Mouse (Mus musculus) intestine, postnatal 0 days (tissue): ENCODE results near the gene Pum3. TPM values are rescaled to one million over a fixed set of nuclear protein-coding genes. Genes with fewer than 3 reads are reported as not detected.

Experiments
- ATAC-seq: fragments of 200-750 bp; cut with Nextera tagmentation; 2 replicates; pipeline ENCODE4 v1.8.0; 2017; ENCODE audit warnings: mild to moderate bottlenecking, moderate TSS enrichment, moderate library complexity
- H3K27ac ChIP-seq: fragments of 300-500 bp; sonication (generic); 2 replicates; pipeline ENCODE4 v1.5.1; 2014; ENCODE audit warnings: mild to moderate bottlenecking, low read depth, low read length, moderate library complexity
- H3K27me3 ChIP-seq: fragments of 300-500 bp; sonication (generic); replicated peaks from 2 replicates; pipeline ENCODE4 v1.6.1; 2014; ENCODE audit warnings: low read length, mixed read lengths; ENCODE audit not compliant: control insufficient read depth, insufficient read depth
- H3K36me3 ChIP-seq: fragments of 300-500 bp; sonication (generic); 2 replicates; pipeline ENCODE4 v1.6.1; 2014; ENCODE audit warnings: mild to moderate bottlenecking, moderate library complexity; ENCODE audit not compliant: control insufficient read depth, insufficient read depth
- H3K4me1 ChIP-seq: fragments of 300-500 bp; sonication (generic); replicated peaks from 2 replicates; pipeline ENCODE4 v1.6.1; 2014; ENCODE audit warnings: antibody characterized with exemption, low read length, mixed read lengths; ENCODE audit not compliant: control insufficient read depth, insufficient read depth
- H3K4me2 ChIP-seq: fragments of 300-500 bp; sonication (generic); replicated peaks from 2 replicates; pipeline ENCODE4 v1.6.1; 2014; ENCODE audit warnings: low read depth, mild to moderate bottlenecking, moderate library complexity
- H3K4me3 ChIP-seq: fragments of 300-500 bp; sonication (generic); 2 replicates; pipeline ENCODE4 v1.5.1; 2014; ENCODE audit warnings: low read depth, low read length
- H3K9ac ChIP-seq: fragments of 300-500 bp; sonication (generic); 2 replicates; pipeline ENCODE4 v1.6.1; 2014; ENCODE audit warnings: mild to moderate bottlenecking, low read depth, low read length
- H3K9me3 ChIP-seq: fragments of 300-500 bp; sonication (generic); 2 replicates; pipeline ENCODE4 v1.6.1; 2016; ENCODE audit warnings: mixed run types; ENCODE audit not compliant: control insufficient read depth
- CTCF ChIP-seq: sonication (generic); IDR thresholded peaks from 2 replicates; pipeline ENCODE4 v1.5.1; 2016; ENCODE audit warnings: low read depth, mild to moderate bottlenecking, control low read depth, antibody characterized with exemption, moderate library complexity
- WGBS: fragments of 180-500 bp; shearing (Covaris S2); extraction: QIAGEN DNeasy Blood & Tissue Kit; methylation state at CpG from one replicate; pipeline ENCODE4 v1.1.7; 2014; 5-methylcytosine and 5-hydroxymethylcytosine counted together
- polyA plus RNA-seq: library from polyadenylated mRNA; unstranded; fragments of >200 nt; fragmentation: Nextera tagmentation; extraction: Ambion mirVana; gene quantifications from 2 replicates; pipeline ENCODE4 v1.2.1, GENCODE M21; 2015

The Pum3 gene
- polyA plus RNA-seq, 1 experiment from 2014 or later, result 34.4 TPM

DNA sequence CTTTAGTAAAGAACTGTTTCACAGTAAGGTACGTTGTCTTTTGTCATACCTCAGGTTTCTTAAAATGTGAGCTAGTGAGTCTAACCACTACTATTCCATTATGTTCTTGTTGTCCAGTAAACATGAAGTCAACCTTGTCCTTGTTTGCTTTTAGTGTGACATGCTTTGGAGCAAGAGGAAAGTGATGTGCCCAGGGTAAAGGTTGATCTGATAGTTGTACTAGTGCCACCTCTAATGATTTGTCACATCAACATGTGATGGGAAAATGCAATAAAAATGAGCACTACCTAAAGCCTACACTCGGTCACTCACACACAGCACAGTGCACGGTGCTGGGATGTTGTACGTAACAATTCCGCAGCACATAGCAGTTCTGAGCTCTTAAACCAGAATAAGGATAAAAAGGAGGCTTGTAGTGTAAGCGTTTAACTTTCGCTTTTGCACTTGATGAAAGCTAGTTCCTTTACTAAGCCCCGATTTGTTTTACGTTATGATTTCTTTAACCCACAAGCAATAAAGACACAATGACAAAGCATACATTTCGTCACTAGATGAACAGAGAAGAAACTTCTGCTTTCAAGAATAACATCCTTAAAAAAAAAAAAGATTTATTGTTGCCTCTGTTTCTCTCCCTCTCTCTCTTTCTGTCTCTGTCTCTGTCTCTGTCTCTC is 8.5 kb upstream of the Pum3 start:
- no peaks in the 10 kb centered on the region for H3K27me3 ChIP-seq
- 70% methylated on average over 10 of the region's 10 CpGs for WGBS
- no peak overlapping the region for H3K27ac ChIP-seq
- H3K9ac ChIP-seq, result no peak overlapping the region
- H3K4me1 ChIP-seq, result no peaks in the 10 kb centered on the region
- H3K36me3 ChIP-seq, result no peaks in the 10 kb centered on the region
- no peaks in the 10 kb centered on the region for H3K9me3 ChIP-seq
- no peak for TF ChIP-seq CTCF
- no peak for ATAC-seq
- H3K4me2 ChIP-seq, result no peak overlapping the region
- H3K4me3 ChIP-seq, result no peak overlapping the region

DNA sequence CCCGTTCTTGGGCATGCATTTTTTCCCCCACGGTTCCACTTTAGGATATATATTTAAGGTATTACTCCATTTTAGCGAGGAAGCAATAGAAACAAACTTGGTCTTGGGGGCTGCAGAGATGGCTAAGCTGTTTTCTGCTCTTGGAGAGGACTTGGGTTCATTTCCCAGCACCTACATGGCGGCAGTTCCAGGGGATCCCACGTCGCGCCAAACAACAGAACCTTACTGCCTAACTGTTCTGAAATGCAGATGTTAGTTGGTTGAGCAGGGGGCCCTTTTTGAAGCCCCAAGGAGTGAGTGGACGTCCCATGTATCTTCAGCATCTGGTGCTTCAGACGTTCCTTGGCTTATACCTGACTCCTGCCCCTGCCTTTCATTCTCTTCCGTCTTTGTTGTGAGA is 781 bp upstream of the Pum3 start:
- H3K27ac ChIP-seq, result peak overlapping the region; percentile 82
- no peaks in the 10 kb centered on the region for H3K27me3 ChIP-seq
- no peak for TF ChIP-seq CTCF
- peak overlapping the region; percentile 79 for H3K9ac ChIP-seq
- 0 out of 2 replicates have a peak, but pooled peaks cover 4% of the 10 kb centered on the region for H3K4me1 ChIP-seq
- no peaks in the 10 kb centered on the region for H3K9me3 ChIP-seq
- 2% methylated on average over 10 of the region's 10 CpGs for WGBS
- peak overlapping the region; percentile 94 for H3K4me3 ChIP-seq
- peak overlapping the region; percentile 79 for H3K4me2 ChIP-seq
- no peak for ATAC-seq
- peaks cover 6% of the 10 kb centered on the region for H3K36me3 ChIP-seq

DNA sequence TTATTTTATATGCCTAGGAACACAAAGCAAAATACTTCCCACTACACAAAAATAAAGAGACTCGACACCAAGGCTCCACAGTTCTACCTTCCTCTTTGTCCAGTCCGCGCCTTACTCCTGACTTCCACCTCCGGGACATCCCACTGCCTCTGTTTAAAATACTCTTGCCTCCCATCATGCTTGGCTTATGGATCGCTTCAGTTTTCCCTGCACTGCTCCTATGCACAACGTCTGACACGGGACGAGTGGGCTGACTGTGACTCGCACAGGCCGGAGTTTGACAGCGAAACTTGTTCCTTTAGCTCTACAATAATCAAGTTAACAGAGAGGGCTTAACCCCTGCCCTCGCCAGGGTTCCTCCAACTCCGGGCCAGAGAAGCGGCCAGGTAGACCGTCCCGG is 344 bp downstream of the Pum3 start:
- Histone ChIP-seq H3K9ac (peak overlapping the region; percentile 82), H3K27me3 (no peaks in the 10 kb centered on the region), H3K4me2 (peak overlapping the region; percentile 84), H3K27ac (no peak overlapping the region), H3K4me1 (0 out of 2 replicates have a peak, but pooled peaks cover 4% of the 10 kb centered on the region), H3K9me3 (no peaks in the 10 kb centered on the region), H3K36me3 (peaks cover 17% of the 10 kb centered on the region), H3K4me3 (peak overlapping the region; percentile 94)
- TF ChIP-seq CTCF, result no peak
- WGBS, result under 1% methylated on average over 16 of the region's 16 CpGs
- no peak; the same call in 1 of the 2 replicates for ATAC-seq

DNA sequence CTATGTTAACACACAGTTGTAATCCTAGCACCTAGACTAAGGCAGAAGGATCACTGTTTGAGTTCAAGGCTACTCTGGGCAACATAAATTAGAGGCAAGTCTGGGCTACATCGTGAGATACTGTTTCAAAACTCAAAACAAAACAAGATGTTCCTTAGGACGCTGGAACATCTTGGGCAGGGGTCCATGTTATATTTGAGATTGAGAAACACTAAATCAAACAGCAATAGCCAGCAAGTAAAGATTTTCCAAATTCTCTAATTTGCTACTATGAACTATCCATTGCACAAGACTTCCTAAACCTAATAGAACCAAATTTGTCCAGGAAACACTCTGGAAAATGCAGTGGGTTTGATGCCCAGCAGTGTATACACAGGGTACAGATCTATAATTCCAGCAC is 1.8 kb downstream of the Pum3 start:
- WGBS, result 70% methylated on average over 2 of the region's 2 CpGs
- no peak overlapping the region for H3K4me3 ChIP-seq
- H3K27ac ChIP-seq, result no peak overlapping the region
- H3K36me3 ChIP-seq, result peaks cover 29% of the 10 kb centered on the region
- TF ChIP-seq CTCF, result no peak
- 0 out of 2 replicates have a peak, but pooled peaks cover 4% of the 10 kb centered on the region for H3K4me1 ChIP-seq
- no peaks in the 10 kb centered on the region for H3K27me3 ChIP-seq
- no peak overlapping the region for H3K9ac ChIP-seq
- H3K9me3 ChIP-seq, result no peaks in the 10 kb centered on the region
- no peak overlapping the region for H3K4me2 ChIP-seq
- ATAC-seq, result no peak

DNA sequence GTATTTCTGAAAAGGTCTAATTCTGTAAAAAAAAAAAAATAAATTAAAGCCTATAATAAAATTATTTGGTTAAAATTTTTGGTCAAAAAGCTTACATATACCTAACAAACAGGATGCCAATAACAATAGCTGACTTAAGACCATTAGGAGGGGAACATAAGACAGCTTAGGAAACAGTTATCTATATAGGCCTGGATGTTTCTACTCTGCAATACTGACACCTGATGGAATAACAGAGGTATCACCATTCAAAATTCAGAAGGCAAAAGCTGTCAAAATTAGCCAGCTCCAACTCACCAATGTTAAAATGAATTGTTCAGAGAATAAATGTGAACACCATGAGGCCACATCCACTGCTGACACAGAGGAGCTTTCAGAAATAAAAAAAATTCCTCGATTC is 3.2 kb downstream of the Pum3 start:
- Histone ChIP-seq H3K4me1 (0 out of 2 replicates have a peak, but pooled peaks cover 4% of the 10 kb centered on the region), H3K9me3 (no peaks in the 10 kb centered on the region), H3K36me3 (peaks cover 41% of the 10 kb centered on the region), H3K27me3 (no peaks in the 10 kb centered on the region), H3K9ac (no peak overlapping the region), H3K4me3 (no peak overlapping the region), H3K27ac (no peak overlapping the region), H3K4me2 (no peak overlapping the region)
- ATAC-seq, result no peak
- peak; percentile 62 for TF ChIP-seq CTCF
- 79% methylated on average over 1 of the region's 1 CpGs for WGBS

DNA sequence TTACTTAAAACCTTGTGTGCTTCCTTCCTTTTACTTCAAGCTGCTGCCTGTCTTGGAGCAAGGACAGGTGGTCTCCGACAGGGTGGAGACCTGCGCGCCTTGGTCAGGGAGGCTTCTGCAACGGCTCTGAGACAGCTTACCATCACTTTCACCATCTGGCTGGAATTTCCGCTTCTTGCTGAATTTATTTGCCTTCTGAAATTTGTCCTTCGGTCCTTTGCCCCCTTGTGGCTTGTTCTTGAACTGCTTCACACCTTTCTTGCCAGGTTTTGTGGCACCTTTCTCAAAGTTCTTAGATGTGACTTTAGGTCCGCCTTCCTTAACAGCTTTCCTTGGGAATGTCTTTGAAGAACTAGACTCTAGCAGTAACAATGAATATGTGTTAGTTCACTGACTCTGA is 4.0 kb downstream of the Pum3 start:
- TF ChIP-seq CTCF, result peak; percentile 72
- Histone ChIP-seq H3K27ac (no peak overlapping the region), H3K4me3 (no peak overlapping the region), H3K36me3 (peaks cover 44% of the 10 kb centered on the region), H3K27me3 (no peaks in the 10 kb centered on the region), H3K9ac (no peak overlapping the region), H3K4me2 (no peak overlapping the region), H3K9me3 (no peaks in the 10 kb centered on the region), H3K4me1 (0 out of 2 replicates have a peak, but pooled peaks cover 4% of the 10 kb centered on the region)
- no peak for ATAC-seq
- WGBS, result 61% methylated on average over 7 of the region's 7 CpGs

DNA sequence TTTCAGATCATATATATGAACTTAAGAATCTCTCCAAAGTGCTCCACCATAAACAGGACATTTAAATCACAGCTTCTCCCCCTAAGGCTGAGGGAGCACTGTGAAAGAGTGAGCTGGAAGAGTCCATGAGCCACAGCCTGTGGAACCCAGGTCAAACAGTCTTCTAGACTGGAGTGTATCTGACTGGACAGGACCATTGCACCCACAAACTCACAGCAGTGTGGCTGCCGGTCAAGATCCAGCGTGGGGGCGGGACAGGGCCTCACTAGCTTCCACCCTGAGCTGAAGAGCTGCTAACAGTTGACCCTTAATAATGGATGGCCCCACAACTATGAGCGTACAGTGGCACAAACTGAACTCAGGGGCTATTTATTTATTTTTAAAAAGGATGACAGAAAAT is 12.2 kb downstream of the Pum3 start:
- H3K9ac ChIP-seq, result no peak overlapping the region
- no peaks in the 10 kb centered on the region for H3K9me3 ChIP-seq
- no peak for ATAC-seq
- no peak for TF ChIP-seq CTCF
- 95% methylated on average over 4 of the region's 4 CpGs for WGBS
- no peaks in the 10 kb centered on the region for H3K4me1 ChIP-seq
- peaks cover 76% of the 10 kb centered on the region for H3K36me3 ChIP-seq
- no peaks in the 10 kb centered on the region for H3K27me3 ChIP-seq
- no peak overlapping the region for H3K4me3 ChIP-seq
- no peak overlapping the region for H3K27ac ChIP-seq
- no peak overlapping the region for H3K4me2 ChIP-seq
